Mouse (Mus musculus): ENCODE data around the gene Ralgapa2. TPM values are rescaled to one million over a fixed set of nuclear protein-coding genes. Genes with fewer than 3 reads are reported as not detected.
"Not testable (repeated sequence)": the region's sequence is repeated elsewhere in the genome, so short reads cannot be mapped to it uniquely, and the experiment has no call there.

The Ralgapa2 gene
- total and polyA plus RNA-seq, 3 experiments, result 5.6 to 10.3 (median 8.9) TPM

DNA sequence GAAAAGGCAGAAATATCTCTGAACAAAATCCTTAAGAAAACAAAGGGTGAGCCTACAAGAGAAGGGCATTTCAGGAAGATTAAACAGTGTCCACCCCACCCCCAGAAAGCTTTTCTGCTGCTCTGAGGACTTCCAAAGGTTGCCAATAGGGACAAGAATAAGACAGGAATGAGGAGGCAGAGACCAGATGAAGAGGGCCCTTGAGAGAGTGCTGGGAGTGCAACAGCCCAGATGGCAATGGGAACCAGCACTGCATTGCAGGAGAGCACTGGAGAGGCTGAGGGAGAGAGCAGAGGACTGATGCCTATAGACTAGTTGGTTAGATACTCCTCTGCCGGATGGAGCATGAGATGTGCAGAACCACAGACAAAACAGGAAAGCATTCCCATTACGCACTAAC, 43.2 kb downstream of the Ralgapa2 start:
- H3K9me3 ChIP-seq (replicated peaks; ENCODE audit: low read length), result no peaks in the 10 kb centered on the region
- in situ Hi-C loops (cut with MboI; ENCODE audit: low pct_ligation_motif_present, low pct_unique_long_range_greater_than_20kb, low sequenced_read_pairs), result no loop called here

DNA sequence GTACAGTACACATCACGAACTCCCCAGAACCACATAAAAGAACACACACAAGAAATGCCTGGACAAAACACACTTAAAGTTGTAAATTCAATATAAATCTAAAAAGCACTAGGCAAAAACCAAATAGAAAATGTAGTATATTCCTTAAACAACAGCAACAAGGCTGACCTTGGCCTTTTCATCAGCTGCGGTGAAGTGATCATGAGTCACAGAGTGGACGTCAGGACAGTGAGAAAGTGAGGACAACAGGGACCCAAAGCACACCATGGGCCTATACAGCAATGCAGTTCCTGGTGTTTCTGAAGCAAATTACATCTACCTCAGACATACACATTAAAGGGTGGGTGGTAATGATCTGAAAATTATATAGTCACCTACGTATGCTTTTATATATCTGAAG, 44.1 kb downstream of the Ralgapa2 start:
- no peaks in the 10 kb centered on the region for H3K4me1 ChIP-seq (ENCODE audit: control insufficient read depth in 1 of 2, insufficient read depth in 2 of 2)
- no peak overlapping the region for H3K4me3 ChIP-seq (replicated peaks in 1 of 3; ENCODE audit: low read depth in 2 of 3, low read length in 2 of 3, poor library complexity in 1 of 3)
- H3K9ac ChIP-seq (ENCODE audit: insufficient read depth, low read depth), result no peak overlapping the region
- H3K27ac ChIP-seq (ENCODE audit: insufficient read depth, low read depth), result no peak overlapping the region
- H3K79me2 ChIP-seq (replicated peaks; ENCODE audit: control insufficient read depth, extremely low read depth, insufficient read depth, poor library complexity, severe bottlenecking), result no peaks in the 10 kb centered on the region
- no peaks in the 10 kb centered on the region for H3K27me3 ChIP-seq (replicated peaks)
- DNase-seq (ENCODE audit: extremely low read depth), result no peak
- in situ Hi-C loops (cut with MboI; ENCODE audit: low pct_ligation_motif_present, low pct_unique_long_range_greater_than_20kb, low sequenced_read_pairs), result no loop called here
- TF ChIP-seq SIN3A (IDR thresholded peaks at IDR 0.05; ENCODE audit: low read length) (no peak), MAZ (IDR thresholded peaks at IDR 0.05; ENCODE audit: low read depth, low read length) (no peak), EP300 (IDR thresholded peaks at IDR 0.05; ENCODE audit: low read length) (no peak), CHD2 (IDR thresholded peaks at IDR 0.05; ENCODE audit: low read length) (no peak), TCF12 (IDR thresholded peaks at IDR 0.05; ENCODE audit: low read depth, low read length) (no peak), UBTF (IDR thresholded peaks at IDR 0.05; ENCODE audit: low read depth, low read length) (no peak), CHD1 (IDR thresholded peaks at IDR 0.05; ENCODE audit: low read depth, low read length) (no peak), MAX (IDR thresholded peaks at IDR 0.05; ENCODE audit: low read length) (no peak), MAFK (IDR thresholded peaks at IDR 0.05; ENCODE audit: insufficient replicate concordance, low read length) (no peak), ZC3H11A (IDR thresholded peaks at IDR 0.05; ENCODE audit: low read depth, low read length) (no peak), ETS1 (conservative IDR thresholded peaks at IDR 0.05; ENCODE audit: low read depth, low read length) (no peak), POLR2AphosphoS2 (IDR thresholded peaks at IDR 0.05; ENCODE audit: low read depth, low read length) (no peak), ZKSCAN1 (IDR thresholded peaks at IDR 0.05; ENCODE audit: borderline replicate concordance, low read depth, low read length) (no peak)
- dilution Hi-C loops (cut with MboI; ENCODE audit: extremely low pct_ligation_motif_present, extremely low pct_unique_long_range_greater_than_20kb, low sequenced_read_pairs), result no loop called here
- no peaks in the 10 kb centered on the region for H3K9me3 ChIP-seq (replicated peaks; ENCODE audit: low read length)
- no peak overlapping the region for H3K4me2 ChIP-seq (ENCODE audit: insufficient read depth, low read depth, poor library complexity, severe bottlenecking)
- peaks cover 0 to 3% of the 10 kb centered on the region in 2 experiments for H3K36me3 ChIP-seq (replicated peaks in 1 of 2; ENCODE audit: control insufficient read depth in 1 of 2, insufficient read depth in 1 of 2, low read length in 1 of 2)

More for the DNA sequence above, 43.2 kb downstream of the Ralgapa2 start:
- H3K27ac ChIP-seq (ENCODE audit: insufficient read depth, low read depth), result no peak overlapping the region
- dilution Hi-C loops (cut with MboI; ENCODE audit: extremely low pct_ligation_motif_present, extremely low pct_unique_long_range_greater_than_20kb, low sequenced_read_pairs), result no loop called here
- H3K9ac ChIP-seq (ENCODE audit: insufficient read depth, low read depth), result no peak overlapping the region
- no peaks in the 10 kb centered on the region for H3K79me2 ChIP-seq (replicated peaks; ENCODE audit: control insufficient read depth, extremely low read depth, insufficient read depth, poor library complexity, severe bottlenecking)
- H3K27me3 ChIP-seq (replicated peaks), result no peaks in the 10 kb centered on the region
- no peaks in the 10 kb centered on the region for H3K4me1 ChIP-seq (ENCODE audit: control insufficient read depth in 1 of 2, insufficient read depth in 2 of 2)
- no peak overlapping the region for H3K4me2 ChIP-seq (ENCODE audit: insufficient read depth, low read depth, poor library complexity, severe bottlenecking)
- TF ChIP-seq SMC3 (IDR thresholded peaks at IDR 0.05; ENCODE audit: low read depth, low read length) (no peak), USF1 (IDR thresholded peaks at IDR 0.05; ENCODE audit: low read depth, low read length) (no peak), ELF1 (IDR thresholded peaks at IDR 0.05; ENCODE audit: low read depth, low read length) (no peak), JUND (conservative IDR thresholded peaks at IDR 0.05; ENCODE audit: low read depth, low read length) (no peak), JUN (IDR thresholded peaks at IDR 0.05; ENCODE audit: insufficient read depth, low read depth, low read length) (no peak), TBP (conservative IDR thresholded peaks at IDR 0.05; ENCODE audit: low read depth, low read length) (no peak), BHLHE40 (IDR thresholded peaks at IDR 0.05; ENCODE audit: low read depth, low read length) (no peak), IRF4 (IDR thresholded peaks at IDR 0.05; ENCODE audit: low read depth, low read length) (no peak), GABPA (IDR thresholded peaks at IDR 0.05; ENCODE audit: insufficient replicate concordance, low read depth, low read length) (no peak), ETS1 (conservative IDR thresholded peaks at IDR 0.05; ENCODE audit: low read depth, low read length) (no peak), MAZ (IDR thresholded peaks at IDR 0.05; ENCODE audit: low read depth, low read length) (no peak), PAX5 (IDR thresholded peaks at IDR 0.05; ENCODE audit: low read length) (no peak), ZKSCAN1 (IDR thresholded peaks at IDR 0.05; ENCODE audit: borderline replicate concordance, low read depth, low read length) (no peak), NRF1 (IDR thresholded peaks at IDR 0.05; ENCODE audit: low read depth, low read length) (no peak)
- no peak for DNase-seq (ENCODE audit: extremely low read depth)
- H3K36me3 ChIP-seq (replicated peaks in 1 of 2; ENCODE audit: control insufficient read depth in 1 of 2, insufficient read depth in 1 of 2, low read length in 1 of 2), result peaks cover 0 to 2% of the 10 kb centered on the region in 2 experiments
- H3K4me3 ChIP-seq (replicated peaks in 1 of 3; ENCODE audit: low read depth in 2 of 3, low read length in 2 of 3, poor library complexity in 1 of 3), result no peak overlapping the region

DNA sequence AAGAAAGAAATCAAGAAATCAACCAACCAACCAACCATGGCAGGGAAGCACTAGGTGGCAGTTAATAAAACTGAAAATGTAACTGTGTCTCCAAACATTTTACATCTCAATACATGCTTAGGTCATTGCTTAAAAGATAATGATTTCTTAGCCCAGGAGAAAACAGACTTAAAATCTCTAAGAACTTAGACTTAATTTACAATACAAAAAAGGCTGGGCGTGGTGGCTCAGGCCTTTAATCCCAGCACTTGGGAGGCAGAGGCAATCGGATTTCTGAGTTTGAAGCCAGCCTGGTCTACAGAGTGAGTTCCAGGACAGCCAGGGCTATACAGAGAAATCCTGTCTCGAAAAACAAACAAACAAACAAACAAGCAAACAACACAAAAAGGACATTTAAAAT, 45.3 kb downstream of the Ralgapa2 start:
- in situ Hi-C loops (cut with MboI; ENCODE audit: low pct_ligation_motif_present, low pct_unique_long_range_greater_than_20kb, low sequenced_read_pairs); H3K36me3 ChIP-seq (replicated peaks in 1 of 2; ENCODE audit: control insufficient read depth in 1 of 2, insufficient read depth in 1 of 2, low read length in 1 of 2); H3K4me2 ChIP-seq (ENCODE audit: insufficient read depth, low read depth, poor library complexity, severe bottlenecking); DNase-seq (ENCODE audit: extremely low read depth); H3K27me3 ChIP-seq (replicated peaks); H3K4me1 ChIP-seq (ENCODE audit: control insufficient read depth in 1 of 2, insufficient read depth in 2 of 2); H3K9ac ChIP-seq (ENCODE audit: insufficient read depth, low read depth); H3K27ac ChIP-seq (ENCODE audit: insufficient read depth, low read depth); H3K9me3 ChIP-seq (replicated peaks; ENCODE audit: low read length); H3K4me3 ChIP-seq (replicated peaks in 1 of 3; ENCODE audit: low read depth in 2 of 3, low read length in 2 of 3, poor library complexity in 1 of 3); dilution Hi-C loops (cut with MboI; ENCODE audit: extremely low pct_ligation_motif_present, extremely low pct_unique_long_range_greater_than_20kb, low sequenced_read_pairs); H3K79me2 ChIP-seq (replicated peaks; ENCODE audit: control insufficient read depth, extremely low read depth, insufficient read depth, poor library complexity, severe bottlenecking): not testable (repeated sequence)
